In genomic region chr2:30721473-30722262, GRCm38 (mm10) we compare ENCODE assay signal across 8 mouse cellular contexts.
A peak's percentile ranks its signal among the peaks of the same experiment; 100 is the strongest.
DNase-seq lines count a peak whose midpoint lies in the region; ATAC-seq lines count a peak whose summit lies in the region.

No protein-coding gene starts in this region.

- H3K4me1 ChIP-seq in brown adipose tissue, adult 24 weeks (ENCODE audit: control insufficient read depth, insufficient read depth, insufficient read length, low read length), result peaks cover 37% of the 10 kb centered on the region
- peaks cover 92% of the 10 kb centered on the region for H3K4me1 ChIP-seq in forebrain, embryonic 11.5 days (replicated peaks; ENCODE audit: control insufficient read depth, insufficient read depth, low read length)
- H3K4me1 ChIP-seq in hindbrain, embryonic 14.5 days (replicated peaks; ENCODE audit: control insufficient read depth, insufficient read depth, low read length), result peaks cover 92% of the 10 kb centered on the region
- H3K4me1 ChIP-seq in limb, embryonic 13.5 days, result peaks cover 94% of the 10 kb centered on the region
- peaks cover 70% of the 10 kb centered on the region for H3K4me1 ChIP-seq in stomach, embryonic 14.5 days (ENCODE audit: control insufficient read depth, insufficient read depth, low read length)

- no peaks in the 10 kb centered on the region for H3K27me3 ChIP-seq in forebrain, embryonic 11.5 days (ENCODE audit: control insufficient read depth, insufficient read depth, low read length)
- no peaks in the 10 kb centered on the region for H3K27me3 ChIP-seq in hindbrain, embryonic 14.5 days (ENCODE audit: control insufficient read depth, insufficient read depth, low read length)
- no peaks in the 10 kb centered on the region for H3K27me3 ChIP-seq in limb, embryonic 13.5 days
- no peaks in the 10 kb centered on the region for H3K27me3 ChIP-seq in stomach, embryonic 14.5 days (ENCODE audit: control insufficient read depth, insufficient read depth, low read length)

- peak overlapping the region; percentile 58 for H3K27ac ChIP-seq in brown adipose tissue, adult 24 weeks (replicated peaks; ENCODE audit: low read depth, low read length)
- peak overlapping the region; percentile 100 for H3K27ac ChIP-seq in forebrain, embryonic 11.5 days (ENCODE audit: low read depth, low read length)
- H3K27ac ChIP-seq in hindbrain, embryonic 14.5 days, result peak overlapping the region; percentile 99
- peak overlapping the region; percentile 98 for H3K27ac ChIP-seq in limb, embryonic 13.5 days
- H3K27ac ChIP-seq in stomach, embryonic 14.5 days (ENCODE audit: low read length), result peak overlapping the region; percentile 96

- ATAC-seq in forebrain, embryonic 11.5 days (replicated peaks; ENCODE audit: low FRiP score), result peak; percentile 81
- peak; percentile 66 for ATAC-seq in hindbrain, embryonic 14.5 days (ENCODE audit: low FRiP score)
- ATAC-seq in limb, embryonic 13.5 days (ENCODE audit: low FRiP score, low read depth), result peak; percentile 57
- no peak for ATAC-seq in stomach, embryonic 14.5 days (ENCODE audit: insufficient number of reproducible peaks, insufficient read depth, low FRiP score, low read depth)

- peak; percentile 67 to 78 for DNase-seq in layer of hippocampus, adult 8-10 months (ENCODE audit: low spot score in 2 of 2)
- no peak for DNase-seq in layer of hippocampus, adult 9-10 months (ENCODE audit: low spot score)
- peak; percentile 93 for DNase-seq in forebrain, embryonic 11.5 days (ENCODE audit: low spot score)
- DNase-seq in hindbrain, embryonic 14.5 days (ENCODE audit: low spot score), result no peak
- no peak for DNase-seq in spleen, postnatal 14 days (ENCODE audit: low spot score in 2 of 2)

- H3K4me3 ChIP-seq in brown adipose tissue, adult 24 weeks (ENCODE audit: insufficient read depth, low read depth, low read length), result no peak overlapping the region
- no peak overlapping the region for H3K4me3 ChIP-seq in forebrain, embryonic 11.5 days (ENCODE audit: low read depth, low read length)
- no peak overlapping the region for H3K4me3 ChIP-seq in hindbrain, embryonic 14.5 days (replicated peaks; ENCODE audit: low read length)
- no peak overlapping the region for H3K4me3 ChIP-seq in limb, embryonic 13.5 days
- no peak overlapping the region for H3K4me3 ChIP-seq in stomach, embryonic 14.5 days (ENCODE audit: low read depth, low read length)

- H3K4me2 ChIP-seq in forebrain, embryonic 11.5 days (ENCODE audit: low read depth, low read length, severe bottlenecking), result peak overlapping the region; percentile 20; the same call in 1 of the 2 replicates
- H3K4me2 ChIP-seq in hindbrain, embryonic 14.5 days (replicated peaks), result no peak overlapping the region
- peak overlapping the region; percentile 27; the same call in 1 of the 2 replicates for H3K4me2 ChIP-seq in limb, embryonic 13.5 days (replicated peaks)
- H3K4me2 ChIP-seq in stomach, embryonic 14.5 days (replicated peaks; ENCODE audit: low read depth, low read length), result no peak overlapping the region

- H3K9me3 ChIP-seq in forebrain, embryonic 11.5 days (ENCODE audit: control insufficient read depth, low read length), result no peaks in the 10 kb centered on the region
- H3K9me3 ChIP-seq in hindbrain, embryonic 14.5 days (ENCODE audit: control insufficient read depth, low read length), result no peaks in the 10 kb centered on the region
- no peaks in the 10 kb centered on the region for H3K9me3 ChIP-seq in limb, embryonic 13.5 days
- H3K9me3 ChIP-seq in stomach, embryonic 14.5 days (ENCODE audit: control insufficient read depth, low read depth, low read length), result no peaks in the 10 kb centered on the region

- H3K36me3 ChIP-seq in forebrain, embryonic 11.5 days (ENCODE audit: control insufficient read depth, insufficient read depth, low read length), result no peaks in the 10 kb centered on the region
- no peaks in the 10 kb centered on the region for H3K36me3 ChIP-seq in hindbrain, embryonic 14.5 days (replicated peaks; ENCODE audit: control insufficient read depth, insufficient read depth)
- H3K36me3 ChIP-seq in limb, embryonic 13.5 days, result no peaks in the 10 kb centered on the region
- no peaks in the 10 kb centered on the region for H3K36me3 ChIP-seq in stomach, embryonic 14.5 days (ENCODE audit: control insufficient read depth, insufficient read depth, low read length)

- WGBS in forebrain, embryonic 11.5 days, result 6% methylated on average over 12 of the region's 12 CpGs
- WGBS in hindbrain, embryonic 14.5 days, result 8% methylated on average over 12 of the region's 12 CpGs
- 14% methylated on average over 12 of the region's 12 CpGs for WGBS in limb, embryonic 13.5 days
- 17% methylated on average over 12 of the region's 12 CpGs for WGBS in stomach, embryonic 14.5 days

- peak overlapping the region; percentile 67 for H3K9ac ChIP-seq in forebrain, embryonic 11.5 days (ENCODE audit: low read length)
- peak overlapping the region; percentile 55 for H3K9ac ChIP-seq in hindbrain, embryonic 14.5 days
- H3K9ac ChIP-seq in limb, embryonic 13.5 days, result peak overlapping the region; percentile 53; the same call in 1 of the 2 replicates
- H3K9ac ChIP-seq in stomach, embryonic 14.5 days (replicated peaks; ENCODE audit: low read depth, low read length), result peak overlapping the region; percentile 26; the same call in 1 of the 2 replicates

Comparison
In these comparisons a context has a peak if more than half of its experiments do, and no peak if none do; other contexts are left out.
1. DNase-seq: peak in layer of hippocampus, adult 8-10 months (2 of 2) and forebrain, embryonic 11.5 days (single experiment); none in layer of hippocampus, adult 9-10 months (single experiment), hindbrain, embryonic 14.5 days (single experiment) and spleen, postnatal 14 days (0 of 2).
2. H3K4me2 ChIP-seq: peak in forebrain, embryonic 11.5 days (single experiment) and limb, embryonic 13.5 days (single experiment); none in hindbrain, embryonic 14.5 days (single experiment) and stomach, embryonic 14.5 days (single experiment).
3. Peak in every context shown above with its lines, with median percentiles within 50 percentile points of each other: H3K27ac ChIP-seq and H3K9ac ChIP-seq.